Mouse (Mus musculus) heart, postnatal 0 days (tissue): Measurements from ENCODE around the gene Hipk2.

ENCODE experiments used
- CTCF ChIP-seq: IDR thresholded peaks from 2 replicates; pipeline ENCODE4 v1.5.1; 2016; ENCODE audit warnings: antibody characterized with exemption, control low read depth, low read depth
- EP300 ChIP-seq: IDR thresholded peaks from 2 replicates; pipeline ENCODE4 v1.6.1; 2016; ENCODE audit warnings: antibody characterized with exemption, low read depth

GRCm38 (mm10) chr6:38874565-38875257, 1.3 kb downstream of the Hipk2 start:
- no peak for TF ChIP-seq EP300
- no peak for TF ChIP-seq CTCF
